Mouse (Mus musculus) retina, postnatal 1 day (tissue): ENCODE measurements around the gene Prr5.
"Not testable (repeated sequence)": the region's sequence is repeated elsewhere in the genome, so short reads cannot be mapped to it uniquely, and the experiment has no call there.

Experiments used
- DNase-seq: peaks from one replicate; pipeline ENCODE4 v3.0.0-alpha.2; 2012

The Prr5 gene

DNA sequence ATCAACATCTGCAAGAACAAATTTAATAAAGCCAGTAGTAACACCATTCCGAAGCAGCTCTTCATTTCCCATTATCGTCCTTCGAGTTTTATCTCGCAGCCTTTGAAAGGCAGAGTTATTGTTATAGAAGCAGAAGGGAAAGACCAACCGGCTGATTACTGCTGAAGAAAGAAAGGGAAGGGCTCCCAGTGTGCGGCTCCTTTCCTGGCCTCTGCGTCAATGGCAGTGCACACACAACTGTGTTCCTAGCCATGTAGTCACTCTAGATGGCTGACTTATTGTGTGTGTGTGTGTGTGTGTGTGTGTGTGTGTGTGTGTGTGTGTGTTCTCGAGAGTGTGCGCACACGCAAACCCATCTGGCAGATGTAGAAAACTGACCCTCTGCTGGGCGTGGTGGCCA lies 45.7 kb downstream of the Prr5 start:
- no peak for DNase-seq

- DNase-seq = not testable (repeated sequence)
Observed at GRCm38 (mm10) chr15:84717570-84718270, 48.3 kb downstream of the Prr5 start.

GRCm38 (mm10) chr15:84718785-84719184 lies 49.4 kb downstream of the Prr5 start:
- no peak for DNase-seq

- DNase-seq = peak; percentile 19
Observed at GRCm38 (mm10) chr15:84719791-84720190, 50.4 kb downstream of the Prr5 start, which contains the start of gene Arhgap8. Gene Arhgap8 (plus strand): TSS chr15:84720052.

- DNase-seq = peak; percentile 34
Observed at GRCm38 (mm10) chr15:84720291-84721204, 51.1 kb downstream of the Prr5 start.

DNA sequence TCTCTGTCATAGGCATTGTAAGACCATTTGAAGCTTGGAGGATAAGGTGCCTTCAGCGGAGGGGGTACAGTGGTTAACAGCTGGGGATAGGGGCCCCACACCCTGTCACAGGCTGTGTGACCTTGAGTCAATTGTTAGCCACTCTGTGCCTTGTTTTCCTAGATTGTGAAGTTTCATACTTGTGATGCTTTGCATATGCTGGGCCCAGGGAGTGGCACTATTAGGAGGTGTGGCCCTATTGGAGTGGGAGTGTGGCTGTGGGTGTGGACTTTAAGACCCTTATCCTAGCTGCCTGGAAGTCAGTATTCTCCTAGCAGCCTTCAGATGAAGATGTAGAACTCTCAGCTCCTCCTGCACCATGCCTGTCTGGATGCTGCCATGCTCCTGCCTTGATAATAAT lies 54.2 kb downstream of the Prr5 start:
- not testable (repeated sequence) for DNase-seq

DNA sequence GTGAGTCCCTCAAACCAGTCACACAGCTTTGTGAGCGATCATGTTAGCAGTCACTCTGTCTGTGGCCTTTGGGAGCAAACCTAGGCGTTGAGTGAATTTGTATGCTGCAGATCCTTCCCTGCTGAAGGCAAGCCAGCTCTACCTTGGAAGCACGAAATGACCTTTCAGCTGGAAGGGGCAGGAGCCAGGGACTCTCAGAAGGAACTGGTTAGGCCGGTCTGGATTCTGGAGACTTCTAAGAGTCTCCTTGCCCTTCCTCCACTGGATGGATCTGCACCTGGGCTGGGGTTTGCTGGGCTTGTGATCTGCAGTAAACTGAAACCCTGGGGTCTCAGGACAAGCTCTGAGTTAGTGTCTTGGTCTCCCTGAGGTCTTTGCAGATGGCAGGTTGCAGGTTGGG lies 54.8 kb downstream of the Prr5 start:
- DNase-seq = no peak

- DNase-seq = no peak
Observed at GRCm38 (mm10) chr15:84729685-84730084, 60.3 kb downstream of the Prr5 start.

DNA sequence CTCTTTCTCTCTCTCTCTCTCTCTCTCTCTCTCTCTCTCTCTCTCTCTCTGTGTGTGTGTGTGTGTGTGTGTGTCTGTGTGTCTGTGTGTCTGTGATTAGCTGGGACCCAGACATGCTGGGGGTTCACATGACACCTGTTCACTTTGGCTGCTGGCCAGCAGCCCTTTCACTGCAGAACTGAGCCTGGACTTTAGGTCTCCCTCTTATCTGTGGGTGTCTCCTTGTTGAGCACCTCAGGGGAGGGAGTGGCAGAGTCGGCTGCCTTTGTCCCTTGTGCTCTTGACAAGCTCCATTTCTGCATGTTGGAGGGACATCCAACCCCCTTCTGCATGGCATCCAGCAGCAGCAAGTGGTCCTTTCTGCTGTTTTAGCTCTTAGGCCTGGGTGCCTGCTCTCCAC lies 61.5 kb downstream of the Prr5 start:
- no peak for DNase-seq

GRCm38 (mm10) chr15:84731676-84732424 lies 62.4 kb downstream of the Prr5 start:
- DNase-seq = no peak

GRCm38 (mm10) chr15:84732425-84732749 lies 63.0 kb downstream of the Prr5 start:
- no peak for DNase-seq

DNA sequence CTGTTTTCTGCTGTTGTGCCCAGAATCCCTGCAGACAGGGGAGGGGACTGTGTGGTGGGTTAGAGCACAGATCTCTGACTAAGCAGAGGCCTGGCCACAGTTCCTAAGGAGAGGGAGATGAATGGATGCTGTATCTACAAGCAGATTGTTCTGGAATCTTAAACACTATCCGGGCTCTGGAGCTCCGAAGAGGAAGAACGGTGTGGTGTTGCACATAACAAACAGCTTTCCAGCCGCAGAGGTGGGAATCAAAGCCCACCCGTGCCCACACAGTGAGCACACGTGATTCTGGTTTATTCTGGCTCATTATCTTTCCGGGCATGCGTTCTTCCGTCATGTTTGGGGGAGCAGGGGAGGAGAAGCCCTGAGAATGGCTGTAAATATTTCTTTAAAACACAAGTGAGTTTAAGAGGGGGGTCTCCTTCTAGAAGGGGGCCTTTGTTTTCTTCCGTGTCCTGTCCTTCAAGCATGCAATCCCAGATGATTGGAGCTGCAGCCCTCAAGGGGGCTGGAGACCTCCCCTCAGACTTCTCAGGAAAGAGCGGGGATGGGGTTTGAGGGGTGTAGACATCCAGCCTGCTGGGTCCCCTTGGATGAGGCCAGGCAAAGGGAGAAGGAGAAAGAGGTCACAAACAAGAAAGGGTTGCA lies 67.0 kb downstream of the Prr5 start:
- DNase-seq = peak; percentile 24

- DNase-seq = peak; percentile 27
Observed at GRCm38 (mm10) chr15:84736994-84737346, 67.5 kb downstream of the Prr5 start.

- DNase-seq = no peak
Observed at GRCm38 (mm10) chr15:84738246-84738645, 68.8 kb downstream of the Prr5 start.

GRCm38 (mm10) chr15:84741573-84741972 lies 72.2 kb downstream of the Prr5 start:
- DNase-seq = no peak

DNA sequence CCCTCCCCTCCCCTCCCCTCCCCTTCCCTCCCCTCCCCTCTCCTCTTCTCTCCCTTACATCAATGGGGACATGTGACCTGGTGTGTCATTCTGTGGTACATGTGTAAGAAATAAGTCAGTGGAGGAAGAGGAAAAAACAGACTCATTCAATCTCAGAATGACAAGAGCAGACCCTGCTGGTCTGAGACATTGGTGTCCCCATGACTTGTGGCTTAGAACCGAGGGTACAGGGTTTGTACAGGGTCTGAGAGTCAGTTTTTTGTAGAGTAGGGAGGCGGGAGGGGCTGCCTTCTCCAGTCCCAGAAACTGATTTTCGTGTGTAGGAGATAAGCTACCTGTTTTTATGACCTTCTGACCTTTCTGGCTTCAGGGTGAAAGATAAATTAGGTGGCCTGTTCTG lies 73.9 kb downstream of the Prr5 start:
- DNase-seq = no peak

- no peak for DNase-seq
Observed at GRCm38 (mm10) chr15:84744308-84744707, 74.9 kb downstream of the Prr5 start.

DNA sequence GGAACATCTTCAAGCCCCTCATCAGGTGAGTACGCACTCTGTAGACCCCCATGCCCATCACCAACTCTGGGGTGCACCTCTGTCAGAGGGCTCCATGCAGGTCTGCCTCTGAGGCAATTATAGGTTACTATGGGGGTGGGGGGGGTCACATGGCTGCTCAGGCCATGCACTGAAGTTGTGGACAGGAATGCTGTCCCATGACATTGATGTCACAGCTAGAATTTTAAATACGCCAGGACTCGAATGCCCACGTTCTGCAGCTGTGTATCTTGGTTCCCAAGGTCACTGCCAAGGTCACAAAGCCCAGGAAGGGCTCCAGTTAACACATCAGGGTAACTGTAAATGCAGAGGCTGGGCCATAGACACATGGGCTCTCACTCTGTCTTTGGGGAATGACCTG lies 76.4 kb downstream of the Prr5 start:
- no peak for DNase-seq
